Comparison of ENCODE assay signal across 8 mouse cellular contexts in genomic region chr5:96163396-96164020, GRCm38 (mm10). TPM values are rescaled to one million over a fixed set of nuclear protein-coding genes. Genes with fewer than 3 reads are reported as not detected.
A peak's percentile ranks its signal among the peaks of the same experiment; 100 is the strongest.
DNase-seq lines count a peak whose midpoint lies in the region; ATAC-seq lines count a peak whose summit lies in the region.

No protein-coding gene starts in this region.

- no peak for ATAC-seq in heart, embryonic 11.5 days (replicated peaks; ENCODE audit: insufficient number of reproducible peaks, low FRiP score, low TSS enrichment)
- peak; percentile 2 for ATAC-seq in CD4-positive, CD25-positive, alpha-beta regulatory T cell, adult 4 months
- no peak for ATAC-seq in forebrain, embryonic 16.5 days

- H3K36me3 ChIP-seq in heart, embryonic 11.5 days (ENCODE audit: control insufficient read depth, insufficient read depth, low read length): no peaks in the 10 kb centered on the region
- H3K36me3 ChIP-seq in forebrain, embryonic 16.5 days (ENCODE audit: control insufficient read depth, insufficient read depth): no peaks in the 10 kb centered on the region
- no peaks in the 10 kb centered on the region for H3K36me3 ChIP-seq in midbrain, embryonic 10.5 days

- H3K27ac ChIP-seq in heart, embryonic 11.5 days (ENCODE audit: low read depth, low read length): peak overlapping the region; percentile 98
- H3K27ac ChIP-seq in forebrain, embryonic 16.5 days (ENCODE audit: low read length): peak overlapping the region; percentile 99
- peak overlapping the region; percentile 99 for H3K27ac ChIP-seq in midbrain, embryonic 10.5 days (replicated peaks)

- peak overlapping the region; percentile 82 for H3K4me2 ChIP-seq in heart, embryonic 11.5 days
- H3K4me2 ChIP-seq in forebrain, embryonic 16.5 days (ENCODE audit: low read length): peak overlapping the region; percentile 70

- DNase-seq in heart, adult 11 months: no peak
- DNase-seq in midbrain, embryonic 10.5 days (ENCODE audit: low spot score): no peak
- no peak for DNase-seq in adrenal gland, adult (ENCODE audit: inconsistent age in 2 of 2, low spot score in 1 of 2)
- DNase-seq in layer of hippocampus, postnatal 10 days (ENCODE audit: low spot score in 2 of 2): no peak
- DNase-seq in thymus, postnatal 36 days: no peak

- peaks cover 14% of the 10 kb centered on the region for H3K4me1 ChIP-seq in heart, embryonic 11.5 days (ENCODE audit: control insufficient read depth, insufficient read depth, low read length)
- H3K4me1 ChIP-seq in forebrain, embryonic 16.5 days (replicated peaks; ENCODE audit: control insufficient read depth, insufficient read depth, low read length): peaks cover 14% of the 10 kb centered on the region
- peaks cover 16% of the 10 kb centered on the region for H3K4me1 ChIP-seq in midbrain, embryonic 10.5 days

- H3K4me3 ChIP-seq in heart, embryonic 11.5 days (ENCODE audit: low read depth, low read length): peak overlapping the region; percentile 96
- H3K4me3 ChIP-seq in forebrain, embryonic 16.5 days (replicated peaks; ENCODE audit: low read length): peak overlapping the region; percentile 95
- peak overlapping the region; percentile 92 for H3K4me3 ChIP-seq in midbrain, embryonic 10.5 days

- H3K9ac ChIP-seq in heart, embryonic 11.5 days (ENCODE audit: low read depth, low read length): peak overlapping the region; percentile 97
- H3K9ac ChIP-seq in forebrain, embryonic 16.5 days (replicated peaks; ENCODE audit: low read depth, low read length): peak overlapping the region; percentile 97

- no peaks in the 10 kb centered on the region for H3K27me3 ChIP-seq in heart, embryonic 11.5 days (ENCODE audit: control insufficient read depth, insufficient read depth, low read length)
- no peaks in the 10 kb centered on the region for H3K27me3 ChIP-seq in forebrain, embryonic 16.5 days (replicated peaks; ENCODE audit: control insufficient read depth, insufficient read depth, low read length)
- no peaks in the 10 kb centered on the region for H3K27me3 ChIP-seq in midbrain, embryonic 10.5 days (ENCODE audit: low read depth, poor library complexity, severe bottlenecking)

- H3K9me3 ChIP-seq in heart, embryonic 11.5 days (replicated peaks; ENCODE audit: control insufficient read depth, low read length): 0 out of 2 replicates have a peak, but pooled peaks cover 4% of the 10 kb centered on the region
- H3K9me3 ChIP-seq in forebrain, embryonic 16.5 days (ENCODE audit: control insufficient read depth, low read length): no peaks in the 10 kb centered on the region
- H3K9me3 ChIP-seq in midbrain, embryonic 10.5 days (replicated peaks): 0 out of 2 replicates have a peak, but pooled peaks cover 3% of the 10 kb centered on the region

- WGBS in heart, embryonic 11.5 days (ENCODE audit: insufficient replicate concordance): 3% methylated on average over 1 of the region's 1 CpGs
- WGBS in forebrain, embryonic 16.5 days: 0% methylated on average over 1 of the region's 1 CpGs
- WGBS in midbrain, embryonic 10.5 days: 3% methylated on average over 1 of the region's 1 CpGs

RNA-seq across cellular contexts. Expression of gene Cnot6l, which starts 0.5 kb away (rescaled TPM):
- polyA plus RNA-seq in heart, embryonic 11.5 days (2014; fragmentation: Nextera tagmentation; extraction: Ambion mirVana): 11.3 and 13.2 TPM in 2 replicates
- 10 to 100 TPM; 72.2 to 73.2 TPM for polyA plus RNA-seq in CD4-positive, CD25-positive, alpha-beta regulatory T cell, adult 4 months (2017; shearing (Covaris generic))
- 13.9 and 16.7 TPM in 2 replicates for polyA plus RNA-seq in forebrain, embryonic 16.5 days (2015; fragmentation: Nextera tagmentation; extraction: Ambion mirVana)
- 7.4 and 11.5 TPM in 2 replicates for polyA plus RNA-seq in midbrain, embryonic 10.5 days (2016; fragmentation: Nextera tagmentation; extraction: Ambion mirVana)
- total RNA-seq in layer of hippocampus, postnatal 10 days (2021): 10 to 100 TPM; 63.3 to 80.5 TPM

RNA-seq across cellular contexts. Expression of gene Mrpl1, which starts 45.8 kb away (rescaled TPM):
- 22.4 and 24.3 TPM in 2 replicates for polyA plus RNA-seq in heart, embryonic 11.5 days (2014; fragmentation: Nextera tagmentation; extraction: Ambion mirVana)
- polyA plus RNA-seq in CD4-positive, CD25-positive, alpha-beta regulatory T cell, adult 4 months (2017; shearing (Covaris generic)): 10 to 100 TPM; 23.2 to 24.7 TPM
- 16.9 and 20.7 TPM in 2 replicates for polyA plus RNA-seq in forebrain, embryonic 16.5 days (2015; fragmentation: Nextera tagmentation; extraction: Ambion mirVana)
- polyA plus RNA-seq in midbrain, embryonic 10.5 days (2016; fragmentation: Nextera tagmentation; extraction: Ambion mirVana): 20.5 and 22.2 TPM in 2 replicates
- 10 to 100 TPM; 15.0 to 15.3 TPM for total RNA-seq in layer of hippocampus, postnatal 10 days (2021)
